ENCODE assay signal across 13 mouse cellular contexts in genomic region chr2:74899973-74900372, GRCm38 (mm10).
DNase-seq lines count a peak whose midpoint lies in the region; ATAC-seq lines count a peak whose summit lies in the region.
"Had no signal": no experiment of that assay in that cellular context is flagged by ENCODE, and none has a peak within 500 bp of the region (broad histone marks: within the 10 kb centered on the region; RNA-seq: fewer than 3 reads in every experiment).

No protein-coding gene starts in this region.

- 26% methylated on average over 5 of the region's 5 CpGs for WGBS in embryonic facial prominence, embryonic 14.5 days

- no peaks in the 10 kb centered on the region for H3K36me3 ChIP-seq in embryonic facial prominence, embryonic 14.5 days (ENCODE audit: control insufficient read depth, insufficient read depth, low read length)
- H3K36me3 ChIP-seq: embryonic facial prominence, embryonic 12.5 days had no signal

- ATAC-seq in embryonic facial prominence, embryonic 14.5 days (ENCODE audit: low read depth): no peak
- ATAC-seq in megakaryocyte, adult 5-6 weeks (ENCODE audit: poor library complexity, severe bottlenecking): no peak

- H3K4me1 ChIP-seq in embryonic facial prominence, embryonic 14.5 days (ENCODE audit: control insufficient read depth, insufficient read depth, low read length): no peaks in the 10 kb centered on the region
- H3K4me1 ChIP-seq: megakaryocyte, embryonic 14.5 days had no signal

- H3K4me3 ChIP-seq in embryonic facial prominence, embryonic 14.5 days (ENCODE audit: low read depth, low read length): no peak overlapping the region
- H3K4me3 ChIP-seq: embryonic facial prominence, embryonic 12.5 days; megakaryocyte, embryonic 14.5 days had no signal

- no peak overlapping the region for H3K27ac ChIP-seq in embryonic facial prominence, embryonic 14.5 days (replicated peaks; ENCODE audit: low read depth, low read length)
- H3K27ac ChIP-seq: embryonic facial prominence, embryonic 12.5 days had no signal

- H3K9me3 ChIP-seq in embryonic facial prominence, embryonic 14.5 days (ENCODE audit: control insufficient read depth, low read length): no peaks in the 10 kb centered on the region
- H3K9me3 ChIP-seq: embryonic facial prominence, embryonic 12.5 days had no signal

- no peak overlapping the region for H3K9ac ChIP-seq in embryonic facial prominence, embryonic 14.5 days (ENCODE audit: low read depth, low read length)
- H3K9ac ChIP-seq: embryonic facial prominence, embryonic 12.5 days had no signal

- peak; percentile 9 for DNase-seq in kidney, adult 11 months
- DNase-seq in kidney, adult 18-20 months: no peak
- DNase-seq in embryonic facial prominence, embryonic 14.5 days (ENCODE audit: low spot score): peak; percentile 46
- DNase-seq in kidney, postnatal 4 days: peak; percentile 17 to 38
- DNase-seq in retina, postnatal 1 day: peak; percentile 21
- DNase-seq in frontal cortex, postnatal 10 days (ENCODE audit: low spot score in 2 of 2): no peak
- no peak for DNase-seq in urinary bladder, adult 18-20 months (ENCODE audit: low spot score in 2 of 2)
- DNase-seq: right cerebral cortex, postnatal 25 days had no signal

- no peak overlapping the region for H3K4me2 ChIP-seq in embryonic facial prominence, embryonic 14.5 days (ENCODE audit: low read depth, low read length)
- H3K4me2 ChIP-seq: embryonic facial prominence, embryonic 12.5 days; heart, embryonic 11.5 days had no signal

- H3K27me3 ChIP-seq in embryonic facial prominence, embryonic 14.5 days (replicated peaks; ENCODE audit: control insufficient read depth, insufficient read depth, low read length): no peaks in the 10 kb centered on the region
- H3K27me3 ChIP-seq: CH12.LX; embryonic facial prominence, embryonic 12.5 days had no signal

Comparison
In these comparisons a context has a peak if more than half of its experiments do, and no peak if none do; other contexts are left out.
1. DNase-seq: peak in kidney, adult 11 months (single experiment), embryonic facial prominence, embryonic 14.5 days (single experiment), kidney, postnatal 4 days (2 of 2) and retina, postnatal 1 day (single experiment); none in kidney, adult 18-20 months (single experiment), frontal cortex, postnatal 10 days (0 of 2) and urinary bladder, adult 18-20 months (0 of 2).